Mouse (Mus musculus) megakaryocyte, embryonic 14.5 days (primary cell): ENCODE results near the gene Pira2. TPM values are rescaled to one million over a fixed set of nuclear protein-coding genes. Genes with fewer than 3 reads are reported as not detected.
"Not testable (repeated sequence)": the region's sequence is repeated elsewhere in the genome, so short reads cannot be mapped to it uniquely, and the experiment has no call there.

Experiments used
- H3K27me3 ChIP-seq: replicated peaks from 2 replicates; pipeline ENCODE3; 2012; ENCODE audit warnings: inconsistent platforms
- H3K36me3 ChIP-seq: replicated peaks from 2 replicates; pipeline ENCODE3; 2012; ENCODE audit warnings: low read length, inconsistent platforms, mixed read lengths
- H3K4me1 ChIP-seq: 2 replicates; pipeline ENCODE4 v1.6.1; 2012; ENCODE audit warnings: inconsistent platforms
- H3K4me3 ChIP-seq: replicated peaks from 2 replicates; pipeline ENCODE3; 2012; ENCODE audit warnings: moderate library complexity, mild to moderate bottlenecking, inconsistent platforms
- H3K9me3 ChIP-seq: 2 replicates; pipeline ENCODE4 v1.6.1; 2012; ENCODE audit warnings: inconsistent platforms
- polyA plus RNA-seq: library from polyadenylated mRNA; stranded (reverse); fragments of >175 nt; gene quantifications from 2 replicates; pipeline ENCODE4 v1.2.3, GENCODE M21; 2012; ENCODE audit warnings: low replicate concordance; ENCODE audit not compliant: insufficient read depth

The Pira2 gene
- polyA plus RNA-seq, result 0.23 TPM in 1 of 2 replicates, not detected in the other

DNA sequence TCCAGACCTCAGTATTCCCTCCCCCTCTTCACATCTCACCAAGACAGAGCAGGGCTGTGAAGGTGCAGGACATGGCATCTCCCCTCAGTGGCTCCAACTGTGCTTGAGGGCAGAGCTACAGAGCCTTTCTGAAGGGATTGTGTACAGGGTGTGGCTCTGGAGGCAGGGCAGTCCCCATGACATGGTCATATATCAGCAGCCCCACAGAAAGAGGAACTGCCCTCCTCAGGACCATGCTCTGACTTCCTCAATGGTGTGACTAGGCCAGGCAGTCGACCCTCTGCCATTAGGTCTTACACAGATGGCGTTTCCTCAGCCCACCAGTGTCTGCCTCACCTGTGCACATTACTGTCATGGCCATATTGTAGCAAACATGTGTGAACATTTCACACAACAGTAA lies at the start of gene Pira2:
Gene Pira2, minus strand, starts transcription at position 101 of the 400 bp plus-strand sequence.
- H3K9me3 ChIP-seq, H3K36me3 ChIP-seq, H3K4me1 ChIP-seq, H3K27me3 ChIP-seq, H3K4me3 ChIP-seq: not testable (repeated sequence)

DNA sequence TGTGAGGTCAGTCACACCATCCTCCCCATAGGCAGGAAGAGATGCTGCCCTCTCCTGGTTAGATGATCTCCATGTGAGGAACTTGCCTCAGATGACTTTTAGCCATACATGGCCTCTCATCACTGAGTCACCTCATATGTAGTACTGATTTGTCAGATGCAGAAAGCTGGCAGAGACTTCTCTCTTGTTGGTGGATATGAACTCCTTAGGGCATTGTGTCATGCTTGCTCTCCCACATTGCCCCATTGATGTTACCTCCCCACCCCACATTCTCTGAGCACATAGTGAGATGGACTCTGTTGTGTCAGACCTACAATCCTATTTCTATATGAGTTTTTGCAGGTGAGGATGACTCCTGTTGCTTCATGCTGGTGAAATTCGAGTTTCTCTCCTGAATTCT lies 30.2 kb upstream of the Pira2 start:
- not testable (repeated sequence) for H3K4me3 ChIP-seq, H3K4me1 ChIP-seq, H3K9me3 ChIP-seq, H3K27me3 ChIP-seq, H3K36me3 ChIP-seq

DNA sequence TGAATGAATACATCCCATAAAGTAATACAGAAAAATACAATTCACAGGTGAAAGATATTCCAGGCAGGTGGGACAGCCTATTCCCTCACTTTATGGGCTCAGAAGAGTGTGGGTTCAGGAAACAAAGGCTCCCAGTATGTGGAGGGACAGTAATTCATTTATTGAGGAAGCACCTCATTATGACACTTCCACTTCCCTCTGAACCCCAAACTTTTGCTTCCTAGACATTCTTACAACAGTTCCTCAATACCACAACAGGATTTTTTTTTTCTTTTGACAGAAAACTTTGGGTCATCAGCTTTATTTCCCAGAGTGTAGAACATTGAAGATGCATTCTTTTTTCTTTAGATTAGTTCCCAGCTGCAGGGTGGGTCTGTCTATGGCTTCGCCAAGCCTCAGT lies 7.0 kb downstream of the Pira2 start:
- H3K9me3 ChIP-seq, H3K36me3 ChIP-seq, H3K4me3 ChIP-seq, H3K27me3 ChIP-seq, H3K4me1 ChIP-seq: not testable (repeated sequence)

DNA sequence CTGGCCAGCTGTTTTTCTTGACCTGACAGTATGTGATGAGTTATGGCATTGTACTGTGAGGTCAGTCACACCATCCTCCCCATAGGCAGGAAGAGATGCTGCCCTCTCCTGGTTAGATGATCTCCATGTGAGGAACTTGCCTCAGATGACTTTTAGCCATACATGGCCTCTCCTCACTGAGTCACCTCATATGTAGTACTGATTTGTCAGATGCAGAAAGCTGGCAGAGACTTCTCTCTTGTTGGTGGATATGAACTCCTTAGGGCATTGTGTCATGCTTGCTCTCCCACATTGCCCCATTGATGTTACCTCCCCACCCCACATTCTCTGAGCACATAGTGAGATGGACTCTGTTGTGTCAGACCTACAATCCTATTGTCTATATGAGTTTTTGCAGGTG lies 14.2 kb downstream of the Pira2 start:
- H3K9me3 ChIP-seq, H3K36me3 ChIP-seq, H3K27me3 ChIP-seq, H3K4me1 ChIP-seq, H3K4me3 ChIP-seq: not testable (repeated sequence)

DNA sequence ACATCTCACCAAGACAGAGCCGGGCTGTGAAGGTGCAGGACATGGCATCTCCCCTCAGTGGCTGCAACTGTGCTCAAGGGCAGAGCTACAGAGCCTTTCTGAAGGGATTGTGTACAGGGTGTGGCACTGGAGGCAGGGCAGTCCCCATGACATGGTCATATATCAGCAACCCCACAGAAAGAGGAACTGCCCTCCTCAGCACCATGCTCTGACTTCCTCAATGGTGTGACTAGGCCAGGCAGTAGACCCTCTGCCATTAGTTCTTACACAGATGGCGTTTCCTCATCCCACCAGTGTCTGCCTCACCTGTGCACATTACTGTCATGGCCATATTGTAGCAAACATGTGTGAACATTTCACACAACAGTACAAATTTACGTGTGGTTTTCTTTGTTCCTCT lies 19.3 kb downstream of the Pira2 start, which contains the start of gene Gm15448:
Gene Gm15448, minus strand, starts transcription at position 89 of the 400 bp plus-strand sequence.
- not testable (repeated sequence) for H3K4me1 ChIP-seq, H3K36me3 ChIP-seq, H3K4me3 ChIP-seq, H3K9me3 ChIP-seq, H3K27me3 ChIP-seq

DNA sequence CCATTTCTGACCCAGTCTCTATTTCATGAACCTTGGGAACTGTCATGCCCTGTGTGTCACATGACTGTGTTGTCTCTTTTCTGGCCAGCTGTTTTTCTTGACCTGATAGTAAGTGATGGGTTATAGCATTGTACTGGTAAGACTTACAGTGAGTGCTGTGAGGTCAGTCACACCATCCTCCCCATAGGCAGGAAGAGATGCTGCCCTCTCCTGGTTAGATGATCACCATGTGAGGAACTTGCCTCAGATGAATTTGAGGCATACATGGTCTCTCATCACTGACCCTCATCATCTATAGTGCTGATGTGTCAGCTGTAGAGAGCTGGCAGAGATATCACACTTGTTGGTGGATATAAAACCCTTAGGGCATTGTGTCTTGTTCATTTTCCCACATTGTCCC lies 32.9 kb downstream of the Pira2 start:
- H3K27me3 ChIP-seq, H3K4me3 ChIP-seq, H3K9me3 ChIP-seq: not testable (repeated sequence)

DNA sequence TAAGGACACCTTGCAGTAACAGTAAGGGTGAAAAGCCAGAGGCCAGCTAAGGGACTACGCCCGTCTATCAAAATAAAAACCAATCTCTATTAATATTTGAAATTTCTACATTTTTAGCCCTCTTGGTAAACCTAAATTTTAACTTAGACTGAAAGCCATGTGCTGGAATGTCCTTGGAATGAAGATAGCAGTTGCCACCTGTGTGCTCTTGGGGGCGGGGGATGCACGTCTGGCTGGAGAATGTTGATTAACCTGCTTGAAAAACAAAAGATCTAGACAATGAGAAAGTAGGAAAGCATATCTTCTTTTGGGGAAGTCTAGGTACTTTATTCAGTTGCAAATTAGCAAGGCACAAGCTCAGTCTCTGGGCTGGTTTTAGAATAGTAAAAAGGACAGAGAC lies 41.9 kb downstream of the Pira2 start:
- not testable (repeated sequence) for H3K9me3 ChIP-seq, H3K27me3 ChIP-seq, H3K36me3 ChIP-seq, H3K4me1 ChIP-seq, H3K4me3 ChIP-seq

More for the DNA sequence above, 32.9 kb downstream of the Pira2 start:
- H3K36me3 ChIP-seq, H3K4me1 ChIP-seq: not testable (repeated sequence)

DNA sequence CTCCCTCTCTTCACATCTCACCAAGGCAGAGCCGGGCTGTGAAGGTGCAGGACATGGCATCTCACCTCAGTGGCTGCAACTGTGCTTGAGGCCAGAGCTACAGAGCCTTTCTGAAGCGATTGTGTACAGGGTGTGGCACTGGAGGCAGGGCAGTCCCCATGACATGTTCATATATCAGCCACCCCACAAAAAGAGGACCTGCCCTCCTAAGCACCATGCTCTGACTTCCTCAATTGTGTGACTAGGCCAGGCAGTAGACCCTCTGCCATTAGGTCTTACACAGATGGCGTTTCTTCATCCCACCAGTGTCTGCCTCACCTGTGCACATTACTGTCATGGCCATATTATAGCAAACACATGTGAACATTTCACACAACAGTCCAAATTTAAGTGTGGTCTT lies 44.9 kb downstream of the Pira2 start:
- H3K4me1 ChIP-seq, H3K27me3 ChIP-seq, H3K4me3 ChIP-seq, H3K36me3 ChIP-seq, H3K9me3 ChIP-seq: not testable (repeated sequence)

DNA sequence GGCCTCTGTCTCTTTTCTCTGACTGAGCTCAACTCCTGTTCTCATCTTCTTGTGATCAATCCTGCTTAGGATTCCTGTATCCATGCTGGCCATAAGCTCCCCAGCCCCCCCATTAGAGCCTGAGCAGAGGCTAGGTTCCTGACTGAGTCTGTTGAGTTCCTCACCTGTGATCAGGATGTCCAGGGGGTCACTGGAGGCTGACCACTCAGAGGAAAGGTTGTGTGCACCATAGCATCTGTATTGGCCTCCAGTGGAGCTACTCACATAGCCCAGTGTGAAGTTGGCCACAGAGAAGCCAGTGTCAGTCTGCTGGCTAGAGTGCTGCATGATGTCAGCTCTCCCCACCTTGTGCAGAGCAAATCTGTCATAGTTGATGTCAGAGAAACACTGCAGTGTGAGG lies 48.6 kb downstream of the Pira2 start:
- H3K4me3 ChIP-seq, H3K36me3 ChIP-seq, H3K4me1 ChIP-seq, H3K27me3 ChIP-seq, H3K9me3 ChIP-seq: not testable (repeated sequence)

Other genes starting within 250 kb of the Pira2 start
- gene Oscar, start 228.9 kb downstream of the Pira2 start, polyA plus RNA-seq, result 1.4 TPM in 1 of 2 replicates, not detected in the other
- 16.3 and 87.7 TPM in 2 replicates for gene Ndufa3, start 227.7 kb downstream of the Pira2 start, polyA plus RNA-seq
- gene Tfpt, start 215.1 kb downstream of the Pira2 start, polyA plus RNA-seq, result 31.4 and 57.9 TPM in 2 replicates
- 7.5 and 49.6 TPM in 2 replicates for gene Prpf31, start 215.1 kb downstream of the Pira2 start, polyA plus RNA-seq
- 518 and 624 TPM in 2 replicates for gene Cnot3, start 199.8 kb downstream of the Pira2 start, polyA plus RNA-seq
- 5.3 and 22.0 TPM in 2 replicates for gene Leng1, start 179.2 kb downstream of the Pira2 start, polyA plus RNA-seq
- gene Tmc4, start 167.5 kb downstream of the Pira2 start, polyA plus RNA-seq, result 3.3 and 9.3 TPM in 2 replicates
- 60.0 and 93.4 TPM in 2 replicates for gene Tsen34, start 152.2 kb downstream of the Pira2 start, polyA plus RNA-seq
- gene Mboat7, start 151.5 kb downstream of the Pira2 start, polyA plus RNA-seq, result 210 and 251 TPM in 2 replicates
- 123 and 1,094 TPM in 2 replicates for gene Rps9, start 141.1 kb downstream of the Pira2 start, polyA plus RNA-seq
- gene Pirb, start 124.7 kb downstream of the Pira2 start, polyA plus RNA-seq, result 14.2 TPM in 1 of 2 replicates, not detected in the other
- gene Gm15448, start 19.4 kb downstream of the Pira2 start, polyA plus RNA-seq, result not detected in 2 replicates
- 0.12 TPM in 1 of 2 replicates, not detected in the other for gene Gm14548, start 53.1 kb upstream of the Pira2 start, polyA plus RNA-seq
- gene Lilra6, start 70.5 kb upstream of the Pira2 start, polyA plus RNA-seq, result 1.1 TPM in 1 of 2 replicates, not detected in the other
- 0.12 TPM in 1 of 2 replicates, not detected in the other for gene Lair1, start 218.2 kb upstream of the Pira2 start, polyA plus RNA-seq